17 mouse cellular contexts compared by ENCODE assay signal in the genomic region with DNA sequence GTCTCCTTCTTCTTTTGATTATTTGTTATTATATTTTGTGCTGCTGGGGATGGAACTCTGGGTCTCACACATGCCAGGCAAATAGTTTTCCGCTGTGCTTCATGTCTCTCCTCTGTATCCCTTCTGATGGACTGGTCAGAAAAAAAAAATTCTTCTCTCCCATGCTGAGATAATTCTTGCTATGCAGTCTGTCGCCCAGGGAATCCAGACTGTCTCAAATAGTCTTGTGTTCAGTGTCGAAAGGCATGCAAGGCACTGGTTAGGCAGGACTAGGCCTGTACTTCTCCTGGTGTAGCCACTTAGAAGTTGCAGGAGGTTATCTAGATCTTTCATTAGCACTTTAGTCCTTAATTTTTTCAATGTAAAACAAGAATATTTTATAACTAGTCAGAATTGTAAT.
"Had no signal": no experiment of that assay in that cellular context is flagged by ENCODE, and none has a peak within 500 bp of the region (broad histone marks: within the 10 kb centered on the region; RNA-seq: fewer than 3 reads in every experiment).

No protein-coding gene starts in this region.

- H3K4me1 ChIP-seq: kidney, embryonic 15.5 days had no signal

- H3K27ac ChIP-seq: kidney, embryonic 15.5 days; limb, embryonic 13.5 days; liver, embryonic 14.5 days; midbrain, embryonic 10.5 days; neural tube, embryonic 15.5 days had no signal

- ATAC-seq: lung, postnatal 0 days had no signal

- H3K4me2 ChIP-seq: kidney, embryonic 15.5 days; limb, embryonic 13.5 days; neural tube, embryonic 15.5 days had no signal

- DNase-seq: kidney, postnatal 25 days; layer of hippocampus, adult 9-11 months; layer of hippocampus, postnatal 36 days; lung, adult 18-20 months; lung, postnatal 36 days; midbrain, embryonic 14.5 days; right cerebral cortex, postnatal 4 days; spleen, adult 18-20 months; thymus, adult 2 months; thymus, postnatal 25 days had no signal

- H3K9me3 ChIP-seq: kidney, embryonic 15.5 days; limb, embryonic 13.5 days; midbrain, embryonic 10.5 days; neural tube, embryonic 15.5 days had no signal

- H3K4me3 ChIP-seq: kidney, embryonic 15.5 days; limb, embryonic 13.5 days; midbrain, embryonic 10.5 days; myocyte; neural tube, embryonic 15.5 days had no signal

- H3K36me3 ChIP-seq: kidney, embryonic 15.5 days; limb, embryonic 13.5 days; midbrain, embryonic 10.5 days; neural tube, embryonic 15.5 days had no signal

- H3K27me3 ChIP-seq: kidney, embryonic 15.5 days; limb, embryonic 13.5 days; neural tube, embryonic 15.5 days had no signal

- H3K9ac ChIP-seq: kidney, embryonic 15.5 days; limb, embryonic 13.5 days; liver, embryonic 14.5 days; neural tube, embryonic 15.5 days had no signal
